Mouse (Mus musculus) olfactory bulb, adult 2 months (tissue): ENCODE measurements around the gene Pth2.

Experiments
- CTCF ChIP-seq: fragments of 200-500 bp; IDR thresholded peaks from 2 replicates; pipeline ENCODE4 v1.5.1; 2012; ENCODE audit warnings: low read depth, mild to moderate bottlenecking, low read length, moderate library complexity; ENCODE audit not compliant: insufficient read depth
- POLR2A ChIP-seq: fragments of 200-500 bp; IDR thresholded peaks from 2 replicates; pipeline ENCODE4 v1.6.1; 2012; ENCODE audit warnings: mild to moderate bottlenecking, low read depth, low read length, moderate library complexity; ENCODE audit not compliant: insufficient read depth

GRCm38 (mm10) chr7:45198961-45199360, 18.2 kb downstream of the Pth2 start:
- TF ChIP-seq CTCF (no peak), POLR2A (no peak)
